Mouse (Mus musculus) liver (tissue): Measurements from ENCODE around the gene Arpp21.
"Not testable (repeated sequence)": the region's sequence is repeated elsewhere in the genome, so short reads cannot be mapped to it uniquely, and the experiment has no call there.

Experiments used
- DNase-seq: peaks from one replicate; pipeline ENCODE4 v3.0.0-alpha.2; 2020; ENCODE audit warnings: mixed read lengths

The Arpp21 gene

GRCm38 (mm10) chr9:112100841-112101595 is 134.7 kb downstream of the Arpp21 start:
- no peak for DNase-seq

GRCm38 (mm10) chr9:112098267-112098666 is 137.5 kb downstream of the Arpp21 start:
- DNase-seq, result no peak

GRCm38 (mm10) chr9:112095708-112096107 is 140.0 kb downstream of the Arpp21 start:
- no peak for DNase-seq

GRCm38 (mm10) chr9:112095198-112095597 is 140.5 kb downstream of the Arpp21 start:
- DNase-seq, result no peak

- no peak for DNase-seq
Measured at GRCm38 (mm10) chr9:112078903-112079302, 156.8 kb downstream of the Arpp21 start.

GRCm38 (mm10) chr9:112078453-112078852 is 157.3 kb downstream of the Arpp21 start:
- DNase-seq, result no peak

GRCm38 (mm10) chr9:112075273-112075672 is 160.5 kb downstream of the Arpp21 start:
- no peak for DNase-seq

- no peak for DNase-seq
Measured at GRCm38 (mm10) chr9:112074872-112075271, 160.9 kb downstream of the Arpp21 start.

GRCm38 (mm10) chr9:112071368-112071767 is 164.4 kb downstream of the Arpp21 start:
- DNase-seq, result no peak

GRCm38 (mm10) chr9:112070961-112071360 is 164.8 kb downstream of the Arpp21 start:
- DNase-seq, result no peak

GRCm38 (mm10) chr9:112068250-112068649 is 167.5 kb downstream of the Arpp21 start:
- no peak for DNase-seq

GRCm38 (mm10) chr9:112060696-112061425 is 174.9 kb downstream of the Arpp21 start:
- no peak for DNase-seq

- no peak for DNase-seq
Measured at GRCm38 (mm10) chr9:112054807-112055381, 180.8 kb downstream of the Arpp21 start.

- no peak for DNase-seq
Measured at GRCm38 (mm10) chr9:112047903-112048467, 187.8 kb downstream of the Arpp21 start.

- no peak for DNase-seq
Measured at GRCm38 (mm10) chr9:112040566-112040965, 195.2 kb downstream of the Arpp21 start.

- DNase-seq, result no peak
Measured at GRCm38 (mm10) chr9:112037732-112038131, 198.0 kb downstream of the Arpp21 start.

GRCm38 (mm10) chr9:112033840-112034239 is 201.9 kb downstream of the Arpp21 start:
- not testable (repeated sequence) for DNase-seq

- DNase-seq, result no peak
Measured at GRCm38 (mm10) chr9:112032169-112032568, 203.6 kb downstream of the Arpp21 start.

- DNase-seq, result no peak
Measured at GRCm38 (mm10) chr9:112023562-112024015, 212.1 kb downstream of the Arpp21 start.

- DNase-seq, result no peak
Measured at GRCm38 (mm10) chr9:112023111-112023510, 212.6 kb downstream of the Arpp21 start.
